Mouse (Mus musculus): Measurements from ENCODE around the gene Vti1a. TPM values are rescaled to one million over a fixed set of nuclear protein-coding genes. Genes with fewer than 3 reads are reported as not detected.

Vti1a gene
- polyA plus RNA-seq, 1 experiment from 2014 or later, result 28.7 TPM

DNA sequence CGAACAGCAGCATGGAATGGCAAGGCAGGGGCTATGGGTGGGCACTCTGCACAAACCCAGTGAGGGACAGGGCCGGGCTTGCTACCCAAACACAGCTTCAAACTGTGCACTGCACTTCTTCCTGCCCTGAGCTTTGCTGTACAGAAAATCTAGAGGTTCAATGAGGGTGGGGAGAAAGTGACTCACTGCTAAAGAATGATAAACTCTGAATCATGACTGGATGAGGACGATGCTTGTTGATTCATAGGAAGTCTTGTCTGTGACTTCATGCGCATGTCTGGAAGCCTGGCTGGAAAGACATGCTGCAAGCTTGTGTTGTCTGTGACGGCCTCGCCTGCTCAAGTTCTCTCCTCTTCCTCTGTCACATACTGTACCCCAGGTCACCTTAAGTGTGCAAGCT is 226.4 kb downstream of the Vti1a start:
- no peak for ATAC-seq (ENCODE audit: low FRiP score, low read depth)
- Histone ChIP-seq H3K27me3 (no peaks in the 10 kb centered on the region), H3K4me1 (peaks cover 19% of the 10 kb centered on the region), H3K4me3 (no peak overlapping the region), H3K9ac (no peak overlapping the region), H3K36me3 (no peaks in the 10 kb centered on the region), H3K27ac (no peak overlapping the region), H3K4me2 (replicated peaks) (no peak overlapping the region), H3K9me3 (no peaks in the 10 kb centered on the region; the same call in 1 of the 2 replicates)
- whole genome bisulfite sequencing, result 82% methylated on average over 6 of the region's 6 CpGs

DNA sequence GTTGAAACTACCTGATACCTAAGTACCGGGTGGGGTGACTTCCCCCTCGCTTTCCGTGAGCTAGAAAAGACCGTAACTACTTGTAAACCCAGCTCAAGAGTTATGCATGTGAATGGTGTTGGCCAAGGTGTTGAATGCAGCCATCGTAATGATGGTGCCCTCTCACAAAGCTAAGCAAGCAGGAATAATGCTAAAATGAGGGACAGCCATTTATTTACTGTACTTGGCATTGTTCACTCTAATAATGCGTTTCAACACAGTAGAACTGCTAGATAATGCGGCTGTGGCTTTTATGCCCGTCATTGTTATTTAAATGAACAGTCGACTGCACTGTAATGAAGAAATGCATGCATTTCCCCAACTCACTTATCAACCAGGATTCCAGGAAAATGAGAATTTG is 227.1 kb downstream of the Vti1a start:
- Histone ChIP-seq H3K9ac (no peak overlapping the region), H3K36me3 (no peaks in the 10 kb centered on the region), H3K4me1 (peaks cover 13% of the 10 kb centered on the region; the same call in 1 of the 2 replicates), H3K27ac (no peak overlapping the region), H3K9me3 (no peaks in the 10 kb centered on the region; the same call in 1 of the 2 replicates), H3K27me3 (0 out of 2 replicates have a peak, but pooled peaks cover 3% of the 10 kb centered on the region), H3K4me3 (no peak overlapping the region), H3K4me2 (replicated peaks) (no peak overlapping the region)
- ATAC-seq (ENCODE audit: low FRiP score, low read depth), result no peak
- WGBS, result 87% methylated on average over 9 of the region's 9 CpGs

- no peaks in the 10 kb centered on the region for H3K36me3 ChIP-seq
- no peak overlapping the region for H3K9ac ChIP-seq
- 0 out of 2 replicates have a peak, but pooled peaks cover 4% of the 10 kb centered on the region for H3K27me3 ChIP-seq
- no peak for ATAC-seq (ENCODE audit: low FRiP score, low read depth)
- no peak overlapping the region for H3K4me2 ChIP-seq (replicated peaks)
- no peaks in the 10 kb centered on the region; the same call in 1 of the 2 replicates for H3K9me3 ChIP-seq
- no peak overlapping the region for H3K27ac ChIP-seq
- WGBS, result 74% methylated on average over 5 of the region's 5 CpGs
- peaks cover 13% of the 10 kb centered on the region; the same call in 1 of the 2 replicates for H3K4me1 ChIP-seq
- H3K4me3 ChIP-seq, result no peak overlapping the region
Observed at GRCm38 (mm10) chr19:55544498-55544897, 228.4 kb downstream of the Vti1a start.

GRCm38 (mm10) chr19:55545529-55545928 is 229.4 kb downstream of the Vti1a start:
- Histone ChIP-seq H3K9me3 (no peaks in the 10 kb centered on the region), H3K4me1 (peaks cover 13% of the 10 kb centered on the region; the same call in 1 of the 2 replicates), H3K4me3 (no peak overlapping the region), H3K27ac (no peak overlapping the region), H3K36me3 (no peaks in the 10 kb centered on the region), H3K27me3 (0 out of 2 replicates have a peak, but pooled peaks cover 4% of the 10 kb centered on the region), H3K9ac (no peak overlapping the region), H3K4me2 (replicated peaks) (no peak overlapping the region)
- 28% methylated on average over 9 of the region's 9 CpGs for WGBS
- ATAC-seq (ENCODE audit: low FRiP score, low read depth), result peak; percentile 69; the same call in 1 of the 2 replicates

DNA sequence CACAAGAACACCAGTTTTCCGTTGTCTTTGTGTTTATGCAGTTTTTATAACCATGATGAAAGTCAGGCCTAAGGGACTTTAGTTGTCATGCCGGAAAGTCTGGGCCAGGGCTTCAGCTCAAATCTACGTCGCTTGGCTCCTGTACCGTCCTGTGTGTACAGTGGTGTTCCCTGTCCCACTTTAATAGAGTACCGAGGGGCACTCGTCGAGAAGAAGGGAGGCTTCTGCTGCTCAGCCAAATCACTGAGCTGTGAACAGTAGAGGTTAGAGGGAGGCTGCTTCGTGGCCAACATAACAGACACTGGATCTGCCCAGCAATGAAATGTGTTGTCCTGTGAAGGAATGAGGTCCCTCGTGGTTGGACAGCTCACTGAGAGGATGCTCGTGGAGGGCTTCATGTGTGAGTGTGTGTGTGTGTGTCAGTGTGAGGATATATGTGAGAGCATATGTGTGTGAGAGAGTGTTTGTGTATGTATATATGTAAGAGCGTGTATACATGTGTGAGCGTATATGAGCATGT is 230.0 kb downstream of the Vti1a start:
- peaks cover 18% of the 10 kb centered on the region for H3K4me1 ChIP-seq
- no peak overlapping the region for H3K9ac ChIP-seq
- 0 out of 2 replicates have a peak, but pooled peaks cover 4% of the 10 kb centered on the region for H3K27me3 ChIP-seq
- H3K9me3 ChIP-seq, result no peaks in the 10 kb centered on the region
- no peak for ATAC-seq (ENCODE audit: low FRiP score, low read depth)
- no peaks in the 10 kb centered on the region for H3K36me3 ChIP-seq
- H3K4me2 ChIP-seq (replicated peaks), result no peak overlapping the region
- H3K27ac ChIP-seq, result no peak overlapping the region
- WGBS, result 75% methylated on average over 13 of the region's 13 CpGs
- no peak overlapping the region for H3K4me3 ChIP-seq

GRCm38 (mm10) chr19:55548206-55548605 is 232.1 kb downstream of the Vti1a start:
- Histone ChIP-seq H3K4me3 (no peak overlapping the region), H3K27ac (no peak overlapping the region), H3K4me1 (peaks cover 35% of the 10 kb centered on the region), H3K9me3 (no peaks in the 10 kb centered on the region), H3K9ac (no peak overlapping the region), H3K4me2 (replicated peaks) (no peak overlapping the region), H3K36me3 (no peaks in the 10 kb centered on the region), H3K27me3 (0 out of 2 replicates have a peak, but pooled peaks cover 4% of the 10 kb centered on the region)
- no peak for ATAC-seq (ENCODE audit: low FRiP score, low read depth)
- 92% methylated on average over 10 of the region's 10 CpGs for WGBS

DNA sequence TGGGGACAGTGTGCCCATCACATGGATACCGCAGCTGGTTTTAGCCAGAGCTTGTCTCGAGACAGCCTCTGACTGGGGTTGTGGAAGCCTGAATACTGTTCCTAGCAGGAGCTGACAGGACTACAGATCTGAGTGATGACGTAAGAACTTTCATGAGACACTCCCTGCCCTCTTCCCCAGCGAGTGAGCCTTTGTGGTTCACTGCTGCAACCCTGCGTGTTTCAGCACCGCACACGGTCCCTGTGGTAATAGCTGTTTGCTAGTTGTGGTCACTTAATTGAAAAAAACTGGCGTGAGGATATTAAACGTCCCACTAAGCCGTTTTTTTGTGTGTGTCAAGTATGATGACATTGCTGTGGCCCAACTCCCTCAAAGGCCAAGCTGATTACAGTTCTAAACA is 232.6 kb downstream of the Vti1a start:
- H3K4me1 ChIP-seq, result peaks cover 35% of the 10 kb centered on the region
- no peak overlapping the region for H3K27ac ChIP-seq
- no peak for ATAC-seq (ENCODE audit: low FRiP score, low read depth)
- no peaks in the 10 kb centered on the region for H3K9me3 ChIP-seq
- WGBS, result 58% methylated on average over 10 of the region's 10 CpGs
- no peaks in the 10 kb centered on the region for H3K36me3 ChIP-seq
- 0 out of 2 replicates have a peak, but pooled peaks cover 4% of the 10 kb centered on the region for H3K27me3 ChIP-seq
- no peak overlapping the region for H3K4me2 ChIP-seq (replicated peaks)
- no peak overlapping the region for H3K9ac ChIP-seq
- H3K4me3 ChIP-seq, result no peak overlapping the region

- no peaks in the 10 kb centered on the region for H3K36me3 ChIP-seq
- 82% methylated on average over 6 of the region's 6 CpGs for WGBS
Observed at GRCm38 (mm10) chr19:55550176-55550575, 234.1 kb downstream of the Vti1a start.

DNA sequence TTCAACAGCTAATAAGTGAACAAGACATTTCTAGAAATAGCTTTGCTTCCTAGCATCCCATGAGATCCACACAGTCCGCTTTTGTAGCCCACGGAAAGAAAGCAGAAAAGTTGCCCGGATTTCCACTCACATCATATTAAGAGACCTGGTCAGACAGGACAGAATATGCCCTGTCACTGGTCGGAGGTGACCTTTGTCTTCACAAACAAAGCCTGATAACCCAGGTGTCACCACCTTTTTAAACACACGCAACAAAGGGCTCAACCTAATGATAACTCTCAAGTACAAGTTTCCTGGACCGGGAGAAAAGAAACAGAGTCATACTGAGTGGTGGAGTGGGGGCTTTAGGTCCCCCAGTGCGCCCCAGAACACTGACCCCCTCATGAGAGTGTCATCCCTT is 236.2 kb downstream of the Vti1a start:
- H3K27me3 ChIP-seq, result 0 out of 2 replicates have a peak, but pooled peaks cover 4% of the 10 kb centered on the region
- peaks cover 37% of the 10 kb centered on the region for H3K4me1 ChIP-seq
- no peak for ATAC-seq (ENCODE audit: low FRiP score, low read depth)
- no peaks in the 10 kb centered on the region for H3K9me3 ChIP-seq
- WGBS, result 84% methylated on average over 7 of the region's 7 CpGs
- no peak overlapping the region for H3K4me3 ChIP-seq
- H3K27ac ChIP-seq, result no peak overlapping the region
- H3K9ac ChIP-seq, result no peak overlapping the region
- H3K36me3 ChIP-seq, result no peaks in the 10 kb centered on the region
- no peak overlapping the region for H3K4me2 ChIP-seq (replicated peaks)

More at GRCm38 (mm10) chr19:55550176-55550575, 234.1 kb downstream of the Vti1a start:
- Histone ChIP-seq H3K27ac (no peak overlapping the region), H3K9ac (no peak overlapping the region), H3K27me3 (0 out of 2 replicates have a peak, but pooled peaks cover 4% of the 10 kb centered on the region), H3K4me1 (peaks cover 33% of the 10 kb centered on the region), H3K4me2 (replicated peaks) (no peak overlapping the region), H3K4me3 (no peak overlapping the region), H3K9me3 (no peaks in the 10 kb centered on the region)
- no peak for ATAC-seq (ENCODE audit: low FRiP score, low read depth)

- Histone ChIP-seq H3K9me3 (no peaks in the 10 kb centered on the region), H3K9ac (no peak overlapping the region), H3K27ac (no peak overlapping the region), H3K4me1 (peaks cover 37% of the 10 kb centered on the region), H3K36me3 (no peaks in the 10 kb centered on the region), H3K27me3 (0 out of 2 replicates have a peak, but pooled peaks cover 4% of the 10 kb centered on the region), H3K4me3 (no peak overlapping the region), H3K4me2 (replicated peaks) (no peak overlapping the region)
- ATAC-seq (ENCODE audit: low FRiP score, low read depth), result no peak
- 56% methylated on average over 7 of the region's 7 CpGs for WGBS
Observed at GRCm38 (mm10) chr19:55552861-55553260, 236.8 kb downstream of the Vti1a start.

- no peak overlapping the region for H3K9ac ChIP-seq
- no peak overlapping the region for H3K4me2 ChIP-seq (replicated peaks)
- no peak for ATAC-seq (ENCODE audit: low FRiP score, low read depth)
- no peak overlapping the region for H3K4me3 ChIP-seq
- no peaks in the 10 kb centered on the region for H3K27me3 ChIP-seq
- H3K4me1 ChIP-seq, result peaks cover 38% of the 10 kb centered on the region
- no peaks in the 10 kb centered on the region for H3K36me3 ChIP-seq
- WGBS, result 69% methylated on average over 5 of the region's 5 CpGs
- no peaks in the 10 kb centered on the region for H3K9me3 ChIP-seq
- H3K27ac ChIP-seq, result no peak overlapping the region
Observed at GRCm38 (mm10) chr19:55554295-55554694, 238.2 kb downstream of the Vti1a start.

- 75% methylated on average over 9 of the region's 9 CpGs for WGBS
Observed at GRCm38 (mm10) chr19:55554703-55555102, 238.6 kb downstream of the Vti1a start.

More at GRCm38 (mm10) chr19:55554703-55555102, 238.6 kb downstream of the Vti1a start:
- Histone ChIP-seq H3K4me3 (no peak overlapping the region), H3K4me1 (peaks cover 42% of the 10 kb centered on the region), H3K9ac (no peak overlapping the region), H3K4me2 (replicated peaks) (no peak overlapping the region), H3K9me3 (no peaks in the 10 kb centered on the region), H3K36me3 (no peaks in the 10 kb centered on the region), H3K27me3 (no peaks in the 10 kb centered on the region), H3K27ac (no peak overlapping the region)
- ATAC-seq (ENCODE audit: low FRiP score, low read depth), result no peak

All from limb, embryonic 13.5 days (tissue).